Mouse (Mus musculus): ENCODE data around the gene Mgp. TPM values are rescaled to one million over a fixed set of nuclear protein-coding genes. Genes with fewer than 3 reads are reported as not detected.
A peak's percentile ranks its signal among the peaks of the same experiment; 100 is the strongest.

Mgp gene
- polyA plus RNA-seq, 1 experiment from 2014 or later = 8.2 TPM

DNA sequence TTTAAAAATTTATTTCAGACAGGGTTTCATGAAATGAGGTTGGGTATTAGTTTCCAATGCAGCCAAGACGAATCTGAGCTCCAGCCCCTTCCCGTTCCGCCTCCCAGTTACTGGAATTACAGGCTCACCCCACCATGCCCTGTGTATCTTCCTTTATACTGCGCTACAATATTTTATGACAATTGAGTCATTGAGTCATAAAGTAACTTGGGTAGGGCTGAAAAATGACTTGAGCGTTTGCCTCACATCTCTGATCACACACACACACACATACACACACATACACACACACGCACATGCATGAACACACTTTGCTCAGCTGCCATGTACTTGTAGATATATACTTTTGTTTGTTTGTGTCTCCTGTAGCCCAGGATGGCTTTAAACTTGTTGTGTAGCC, 38.6 kb upstream of the Mgp start:
- Histone ChIP-seq H3K27ac (ENCODE audit: low read length) (no peak overlapping the region), H3K4me3 (replicated peaks; ENCODE audit: low read length) (no peak overlapping the region), H3K27me3 (replicated peaks; ENCODE audit: control insufficient read depth, insufficient read depth, low read length) (no peaks in the 10 kb centered on the region), H3K9me3 (ENCODE audit: control insufficient read depth, low read length) (no peaks in the 10 kb centered on the region), H3K9ac (replicated peaks; ENCODE audit: low read depth, low read length) (no peak overlapping the region), H3K4me1 (replicated peaks; ENCODE audit: control insufficient read depth, insufficient read depth, low read length) (peaks cover 8% of the 10 kb centered on the region), H3K36me3 (ENCODE audit: control insufficient read depth, insufficient read depth) (no peaks in the 10 kb centered on the region), H3K4me2 (ENCODE audit: low read length) (no peak overlapping the region)
- 92% methylated on average over 6 of the region's 6 CpGs for WGBS
- no peak for ATAC-seq

DNA sequence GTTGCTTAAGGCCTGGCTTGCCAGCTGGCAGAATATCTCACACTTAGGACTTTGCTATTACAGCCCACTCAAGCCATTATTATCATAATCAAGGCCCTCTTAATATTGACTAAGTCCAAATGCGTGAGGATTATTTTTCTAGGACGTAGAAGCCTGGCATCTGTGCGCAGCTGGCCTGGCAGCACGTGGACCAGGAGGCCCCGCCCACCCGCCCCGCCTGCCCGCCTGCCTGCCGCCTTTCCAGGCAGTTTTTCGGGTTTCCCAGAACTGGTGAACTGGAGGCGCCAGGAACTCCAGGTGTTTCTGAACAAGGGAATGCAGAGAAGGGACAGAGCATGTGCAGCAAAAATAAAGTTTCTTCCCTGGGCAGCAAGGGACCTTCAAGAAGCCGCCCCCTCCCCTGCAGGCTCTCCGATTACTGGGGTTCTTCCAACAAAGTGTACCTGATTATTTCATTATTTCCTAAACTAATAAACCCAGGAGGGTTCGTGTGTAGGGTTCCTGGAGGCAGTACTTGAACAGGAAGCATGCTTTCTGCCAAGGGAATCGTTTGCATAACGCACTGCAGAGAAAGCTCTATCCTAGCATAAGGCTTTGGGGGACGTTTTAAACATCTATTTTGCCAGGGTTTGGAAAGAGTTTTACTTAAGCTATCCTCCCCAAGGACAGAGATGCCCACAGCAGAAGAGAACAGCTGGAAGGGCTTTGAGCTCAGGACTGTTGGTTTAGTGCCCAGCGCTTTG, 37.9 kb upstream of the Mgp start:
- H3K4me3 ChIP-seq (replicated peaks; ENCODE audit: low read length) = no peak overlapping the region
- H3K4me1 ChIP-seq (replicated peaks; ENCODE audit: control insufficient read depth, insufficient read depth, low read length) = peaks cover 8% of the 10 kb centered on the region
- no peaks in the 10 kb centered on the region for H3K36me3 ChIP-seq (ENCODE audit: control insufficient read depth, insufficient read depth)
- H3K9me3 ChIP-seq (ENCODE audit: control insufficient read depth, low read length) = no peaks in the 10 kb centered on the region
- H3K4me2 ChIP-seq (ENCODE audit: low read length) = peak overlapping the region; percentile 37
- 15% methylated on average over 18 of the region's 18 CpGs for WGBS
- H3K9ac ChIP-seq (replicated peaks; ENCODE audit: low read depth, low read length) = no peak overlapping the region
- no peak overlapping the region for H3K27ac ChIP-seq (ENCODE audit: low read length)
- H3K27me3 ChIP-seq (replicated peaks; ENCODE audit: control insufficient read depth, insufficient read depth, low read length) = no peaks in the 10 kb centered on the region
- peak; percentile 76 for ATAC-seq

DNA sequence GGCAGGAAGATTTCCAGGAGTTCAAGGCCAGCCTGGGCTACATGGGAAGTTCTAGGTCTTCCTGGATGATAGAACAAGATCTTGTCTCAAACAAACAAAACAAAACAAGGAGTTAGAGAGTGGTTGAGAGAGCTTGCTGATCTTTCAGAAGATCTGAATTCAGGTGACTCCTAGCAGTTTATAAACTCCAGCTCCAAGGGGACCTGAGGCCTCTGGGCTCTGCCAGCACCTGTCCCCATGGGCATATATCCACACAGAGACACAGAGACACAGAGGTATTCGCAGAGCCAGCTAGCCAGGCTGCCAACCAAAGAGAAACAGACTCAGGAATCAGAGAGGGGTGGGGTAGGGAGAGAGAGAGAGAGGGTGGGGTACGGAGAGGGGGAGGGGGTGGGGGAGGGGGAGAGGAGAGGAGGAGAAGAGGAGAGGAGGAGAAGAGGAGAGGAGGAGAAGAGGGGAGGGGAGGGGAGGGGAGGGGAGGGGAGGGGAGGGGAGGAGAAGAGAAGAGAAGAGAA, 37.2 kb upstream of the Mgp start:
- Histone ChIP-seq H3K9me3 (ENCODE audit: control insufficient read depth, low read length) (no peaks in the 10 kb centered on the region), H3K4me1 (replicated peaks; ENCODE audit: control insufficient read depth, insufficient read depth, low read length) (peaks cover 8% of the 10 kb centered on the region), H3K4me3 (replicated peaks; ENCODE audit: low read length) (no peak overlapping the region), H3K4me2 (ENCODE audit: low read length) (no peak overlapping the region), H3K36me3 (ENCODE audit: control insufficient read depth, insufficient read depth) (no peaks in the 10 kb centered on the region), H3K27ac (ENCODE audit: low read length) (no peak overlapping the region), H3K9ac (replicated peaks; ENCODE audit: low read depth, low read length) (no peak overlapping the region), H3K27me3 (replicated peaks; ENCODE audit: control insufficient read depth, insufficient read depth, low read length) (no peaks in the 10 kb centered on the region)
- WGBS = 58% methylated on average over 1 of the region's 2 CpGs
- peak; percentile 54; the same call in 1 of the 2 replicates for ATAC-seq

DNA sequence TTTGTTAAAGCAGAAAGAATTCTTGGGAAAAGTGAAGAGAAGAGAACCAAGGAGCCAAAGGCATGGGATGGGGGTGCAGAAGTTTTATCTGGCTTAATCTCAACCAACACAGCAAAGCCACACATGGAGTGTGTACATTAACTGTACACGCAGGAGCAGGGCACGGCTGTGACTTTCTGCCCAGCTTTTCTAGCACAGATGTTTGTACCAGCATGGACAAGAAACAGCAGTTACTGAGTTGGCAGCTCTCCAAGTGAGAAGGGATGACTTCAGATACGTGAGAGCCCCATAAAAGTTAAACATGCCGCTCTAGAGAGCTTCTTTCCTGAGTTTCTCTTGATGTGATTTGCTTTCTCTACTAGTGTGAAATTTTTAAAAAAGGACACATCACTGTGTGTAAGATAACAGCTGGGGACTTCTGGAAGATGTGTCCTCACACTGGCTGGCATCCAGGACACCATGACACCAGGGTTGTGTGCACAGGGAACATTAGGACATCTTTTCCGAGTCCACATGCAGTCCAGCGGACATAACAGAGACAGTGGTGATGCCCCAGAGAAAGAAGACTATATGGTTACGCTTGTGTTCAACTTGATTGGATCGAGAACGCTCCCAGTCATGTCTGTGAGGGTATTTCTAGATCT, 34.7 kb upstream of the Mgp start:
- no peaks in the 10 kb centered on the region for H3K9me3 ChIP-seq (ENCODE audit: control insufficient read depth, low read length)
- no peak overlapping the region for H3K4me3 ChIP-seq (replicated peaks; ENCODE audit: low read length)
- WGBS = 76% methylated on average over 9 of the region's 9 CpGs
- no peaks in the 10 kb centered on the region for H3K27me3 ChIP-seq (replicated peaks; ENCODE audit: control insufficient read depth, insufficient read depth, low read length)
- H3K4me2 ChIP-seq (ENCODE audit: low read length) = no peak overlapping the region
- H3K4me1 ChIP-seq (replicated peaks; ENCODE audit: control insufficient read depth, insufficient read depth, low read length) = peaks cover 8% of the 10 kb centered on the region
- no peak overlapping the region for H3K9ac ChIP-seq (replicated peaks; ENCODE audit: low read depth, low read length)
- H3K36me3 ChIP-seq (ENCODE audit: control insufficient read depth, insufficient read depth) = no peaks in the 10 kb centered on the region
- no peak overlapping the region for H3K27ac ChIP-seq (ENCODE audit: low read length)
- ATAC-seq = no peak

DNA sequence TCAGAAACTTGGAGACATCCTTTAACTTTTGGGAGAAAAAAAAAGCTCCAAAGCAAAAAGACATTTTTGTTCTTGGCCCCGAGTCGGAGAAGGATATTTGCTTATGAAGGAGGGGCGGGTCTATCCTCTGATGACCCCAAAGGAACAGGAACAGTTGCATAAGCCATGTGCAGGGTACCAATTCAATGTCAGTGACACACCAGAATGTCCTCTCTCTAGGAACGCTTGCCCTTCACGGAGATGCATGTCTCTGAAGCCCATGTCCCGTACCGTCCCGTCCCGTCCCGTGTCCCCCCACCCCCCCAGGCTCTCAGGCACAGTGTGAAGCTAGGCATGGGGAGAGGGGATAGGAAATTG, 31.3 kb upstream of the Mgp start:
- H3K4me3 ChIP-seq (replicated peaks; ENCODE audit: low read length) = no peak overlapping the region
- H3K27me3 ChIP-seq (replicated peaks; ENCODE audit: control insufficient read depth, insufficient read depth, low read length) = no peaks in the 10 kb centered on the region
- no peak overlapping the region for H3K9ac ChIP-seq (replicated peaks; ENCODE audit: low read depth, low read length)
- 80% methylated on average over 10 of the region's 10 CpGs for WGBS
- no peaks in the 10 kb centered on the region for H3K4me1 ChIP-seq (replicated peaks; ENCODE audit: control insufficient read depth, insufficient read depth, low read length)
- H3K9me3 ChIP-seq (ENCODE audit: control insufficient read depth, low read length) = no peaks in the 10 kb centered on the region
- no peak overlapping the region for H3K27ac ChIP-seq (ENCODE audit: low read length)
- no peak overlapping the region for H3K4me2 ChIP-seq (ENCODE audit: low read length)
- no peak for ATAC-seq
- no peaks in the 10 kb centered on the region for H3K36me3 ChIP-seq (ENCODE audit: control insufficient read depth, insufficient read depth)

DNA sequence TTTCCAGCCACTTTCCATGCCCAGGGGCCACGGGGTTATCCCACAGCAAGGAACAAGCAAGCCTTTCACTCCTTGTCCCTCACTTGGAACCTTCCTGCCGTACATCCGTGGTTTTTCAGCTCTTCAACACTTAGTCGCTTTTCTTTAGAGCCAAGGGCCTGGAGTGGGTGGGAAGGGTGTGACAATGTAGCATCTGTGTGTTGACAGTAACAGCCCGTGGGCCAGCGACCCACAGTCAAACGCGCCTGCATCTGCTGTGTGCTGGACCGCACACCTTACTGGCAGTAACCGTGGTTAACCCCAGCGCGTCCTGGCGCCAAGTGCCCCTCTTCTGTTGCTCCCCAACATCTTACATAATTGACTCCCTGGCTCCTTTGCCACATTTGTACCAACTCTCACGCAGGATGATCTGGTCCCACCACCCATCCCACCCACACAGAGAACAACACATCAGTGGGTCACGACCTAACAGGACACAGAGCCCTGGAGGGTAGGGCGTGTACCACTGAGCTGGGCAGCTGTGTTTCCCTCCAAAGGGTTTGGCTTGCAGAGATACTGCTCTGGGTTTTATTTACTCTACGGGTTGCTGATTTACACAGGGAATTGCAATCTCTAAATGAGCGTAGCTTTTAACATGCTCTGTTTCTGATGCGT, 30.8 kb upstream of the Mgp start:
- no peaks in the 10 kb centered on the region for H3K4me1 ChIP-seq (replicated peaks; ENCODE audit: control insufficient read depth, insufficient read depth, low read length)
- ATAC-seq = no peak
- 89% methylated on average over 19 of the region's 19 CpGs for WGBS

DNA sequence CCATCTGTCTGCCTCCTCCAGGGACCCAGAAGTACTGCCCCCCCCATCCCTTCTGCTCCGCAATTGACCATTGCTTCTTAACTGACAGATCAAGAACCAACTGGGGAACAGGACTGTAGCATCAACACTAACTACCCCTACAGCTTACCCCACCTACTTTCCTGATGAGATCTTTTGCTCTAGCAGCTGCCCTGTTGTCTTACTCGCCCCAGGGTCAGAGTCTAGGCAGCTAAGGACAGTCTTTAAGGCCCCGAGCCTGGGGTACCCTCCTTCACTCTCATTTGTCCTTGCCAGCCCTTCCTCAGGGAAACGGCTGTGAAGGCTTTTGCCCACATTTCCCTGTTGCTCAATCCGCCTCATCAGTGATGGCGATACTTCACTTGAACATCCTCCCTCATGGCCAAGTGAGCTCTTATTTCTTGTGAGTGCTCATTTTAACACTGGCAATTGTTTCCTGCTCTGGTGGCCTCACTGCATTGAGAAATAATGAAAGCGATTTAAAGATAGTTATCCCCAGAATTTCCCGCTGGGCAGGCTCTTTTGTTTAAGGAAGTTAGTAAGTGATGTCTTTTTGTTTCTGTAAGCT, 28.4 kb upstream of the Mgp start:
- 51% methylated on average over 8 of the region's 8 CpGs for WGBS

More for the DNA sequence above, 30.8 kb upstream of the Mgp start:
- H3K36me3 ChIP-seq (ENCODE audit: control insufficient read depth, insufficient read depth) = no peaks in the 10 kb centered on the region
- H3K27ac ChIP-seq (ENCODE audit: low read length) = no peak overlapping the region
- no peak overlapping the region for H3K9ac ChIP-seq (replicated peaks; ENCODE audit: low read depth, low read length)
- H3K4me3 ChIP-seq (replicated peaks; ENCODE audit: low read length) = no peak overlapping the region
- H3K27me3 ChIP-seq (replicated peaks; ENCODE audit: control insufficient read depth, insufficient read depth, low read length) = no peaks in the 10 kb centered on the region
- no peaks in the 10 kb centered on the region for H3K9me3 ChIP-seq (ENCODE audit: control insufficient read depth, low read length)
- no peak overlapping the region for H3K4me2 ChIP-seq (ENCODE audit: low read length)

DNA sequence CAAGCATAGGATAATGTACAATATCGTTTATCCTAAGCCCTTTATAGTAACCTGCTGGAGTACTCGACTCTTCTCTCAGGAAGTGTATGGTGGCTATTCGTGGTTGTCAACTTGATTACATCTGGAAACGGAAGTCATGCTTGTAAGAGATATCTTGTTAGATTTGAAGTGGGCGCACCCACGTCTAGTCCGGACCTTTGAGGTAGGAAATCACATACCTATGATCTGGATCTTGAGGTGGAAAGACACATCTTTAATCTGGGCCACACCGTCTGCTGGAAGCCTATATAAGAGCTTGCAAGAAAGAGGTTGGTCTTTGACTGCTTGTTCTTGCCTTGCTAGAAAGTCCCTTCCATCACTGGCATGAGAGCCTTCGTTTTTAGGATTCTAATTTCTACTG, 26.9 kb upstream of the Mgp start:
- 95% methylated on average over 9 of the region's 9 CpGs for WGBS
- no peak overlapping the region for H3K9ac ChIP-seq (replicated peaks; ENCODE audit: low read depth, low read length)
- H3K4me1 ChIP-seq (replicated peaks; ENCODE audit: control insufficient read depth, insufficient read depth, low read length) = no peaks in the 10 kb centered on the region
- ATAC-seq = no peak
- H3K27me3 ChIP-seq (replicated peaks; ENCODE audit: control insufficient read depth, insufficient read depth, low read length) = no peaks in the 10 kb centered on the region
- no peaks in the 10 kb centered on the region for H3K36me3 ChIP-seq (ENCODE audit: control insufficient read depth, insufficient read depth)
- H3K27ac ChIP-seq (ENCODE audit: low read length) = no peak overlapping the region
- no peak overlapping the region for H3K4me3 ChIP-seq (replicated peaks; ENCODE audit: low read length)
- no peak overlapping the region for H3K4me2 ChIP-seq (ENCODE audit: low read length)
- no peaks in the 10 kb centered on the region for H3K9me3 ChIP-seq (ENCODE audit: control insufficient read depth, low read length)

More for the DNA sequence above, 28.4 kb upstream of the Mgp start:
- no peaks in the 10 kb centered on the region for H3K9me3 ChIP-seq (ENCODE audit: control insufficient read depth, low read length)
- no peaks in the 10 kb centered on the region for H3K27me3 ChIP-seq (replicated peaks; ENCODE audit: control insufficient read depth, insufficient read depth, low read length)
- H3K9ac ChIP-seq (replicated peaks; ENCODE audit: low read depth, low read length) = no peak overlapping the region
- H3K27ac ChIP-seq (ENCODE audit: low read length) = no peak overlapping the region
- no peak overlapping the region for H3K4me2 ChIP-seq (ENCODE audit: low read length)
- no peak for ATAC-seq
- H3K4me3 ChIP-seq (replicated peaks; ENCODE audit: low read length) = no peak overlapping the region
- H3K36me3 ChIP-seq (ENCODE audit: control insufficient read depth, insufficient read depth) = no peaks in the 10 kb centered on the region
- no peaks in the 10 kb centered on the region for H3K4me1 ChIP-seq (replicated peaks; ENCODE audit: control insufficient read depth, insufficient read depth, low read length)

DNA sequence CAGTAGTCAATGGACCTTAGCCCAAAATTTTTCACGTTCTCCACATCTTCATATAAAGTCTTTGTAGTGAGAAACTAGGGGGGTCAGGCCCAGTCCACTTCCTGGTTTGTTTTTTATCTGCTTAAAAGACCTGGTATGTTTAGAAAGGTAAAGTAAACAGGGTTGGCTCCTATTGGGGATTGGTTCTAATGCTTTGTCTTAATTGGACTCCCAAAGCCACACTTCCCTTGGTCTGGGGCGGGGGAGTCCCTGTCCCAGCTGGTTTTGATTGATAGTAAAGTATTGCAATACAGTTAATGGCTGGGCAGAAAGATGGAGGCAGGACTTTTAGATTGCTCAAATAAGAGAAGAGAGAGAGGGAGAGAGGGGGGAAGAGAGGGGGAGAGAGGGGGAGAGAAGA, 25.4 kb upstream of the Mgp start:
- 79% methylated on average over 2 of the region's 2 CpGs for WGBS

More for the DNA sequence above, 25.4 kb upstream of the Mgp start:
- no peaks in the 10 kb centered on the region for H3K4me1 ChIP-seq (replicated peaks; ENCODE audit: control insufficient read depth, insufficient read depth, low read length)
- H3K9me3 ChIP-seq (ENCODE audit: control insufficient read depth, low read length) = no peaks in the 10 kb centered on the region
- H3K4me3 ChIP-seq (replicated peaks; ENCODE audit: low read length) = no peak overlapping the region
- no peak overlapping the region for H3K4me2 ChIP-seq (ENCODE audit: low read length)
- H3K27ac ChIP-seq (ENCODE audit: low read length) = no peak overlapping the region
- H3K27me3 ChIP-seq (replicated peaks; ENCODE audit: control insufficient read depth, insufficient read depth, low read length) = no peaks in the 10 kb centered on the region
- no peak overlapping the region for H3K9ac ChIP-seq (replicated peaks; ENCODE audit: low read depth, low read length)
- ATAC-seq = no peak
- H3K36me3 ChIP-seq (ENCODE audit: control insufficient read depth, insufficient read depth) = no peaks in the 10 kb centered on the region
